Mouse (Mus musculus) testis, adult 2 months (tissue): ENCODE results near the gene Zfp661. TPM values are rescaled to one million over a fixed set of nuclear protein-coding genes. Genes with fewer than 3 reads are reported as not detected.

Experiments
- H3K27ac ChIP-seq: fragments of 200-500 bp; 2 replicates; pipeline ENCODE4 v1.5.1; 2012; ENCODE audit warnings: low read depth, low read length; ENCODE audit not compliant: control insufficient read depth, insufficient read depth
- H3K27me3 ChIP-seq: fragments of 200-500 bp; 2 replicates; pipeline ENCODE4 v1.6.1; 2012; ENCODE audit warnings: mild to moderate bottlenecking, low read length, moderate library complexity; ENCODE audit not compliant: control insufficient read depth, insufficient read depth
- H3K36me3 ChIP-seq: fragments of 200-500 bp; 2 replicates; pipeline ENCODE4 v1.6.1; 2012; ENCODE audit warnings: mild to moderate bottlenecking, low read length; ENCODE audit not compliant: control insufficient read depth, insufficient read depth
- H3K4me1 ChIP-seq: fragments of 200-500 bp; 2 replicates; pipeline ENCODE4 v1.6.1; 2012; ENCODE audit warnings: low read length; ENCODE audit not compliant: control insufficient read depth, insufficient read depth
- H3K4me3 ChIP-seq: fragments of 200-500 bp; 2 replicates; pipeline ENCODE4 v1.5.1; 2012; ENCODE audit warnings: low read depth, mild to moderate bottlenecking, low read length, moderate library complexity, mixed read lengths; ENCODE audit not compliant: control insufficient read depth
- CTCF ChIP-seq: fragments of 200-500 bp; IDR thresholded peaks from 2 replicates; pipeline ENCODE4 v1.5.1; 2012; ENCODE audit warnings: low read depth, mild to moderate bottlenecking, inconsistent platforms, low read length, moderate library complexity; ENCODE audit not compliant: control insufficient read depth, insufficient read depth, insufficient replicate concordance
- POLR2A ChIP-seq: fragments of 200-500 bp; IDR thresholded peaks from 2 replicates; pipeline ENCODE4 v1.6.1; 2012; ENCODE audit warnings: low read depth, mild to moderate bottlenecking, inconsistent platforms, low read length, moderate library complexity; ENCODE audit not compliant: control insufficient read depth
- polyA plus RNA-seq: library from polyadenylated mRNA; depleted of rRNA; stranded (reverse); fragments of >200 nt; gene quantifications from 2 replicates; pipeline ENCODE4 v1.2.3, GENCODE M21; 2012; rRNA removed

Zfp661 gene
- polyA plus RNA-seq, 1 experiment: 5.6 TPM

GRCm38 (mm10) chr2:127535363-127535762 is 51.5 kb downstream of the Zfp661 start:
- Histone ChIP-seq H3K36me3 (no peaks in the 10 kb centered on the region), H3K27ac (no peak overlapping the region)
- TF ChIP-seq POLR2A: no peak
- no peak for TF ChIP-seq CTCF

GRCm38 (mm10) chr2:127532379-127532778 is 54.5 kb downstream of the Zfp661 start:
- no peak overlapping the region for H3K4me3 ChIP-seq
- H3K36me3 ChIP-seq: no peaks in the 10 kb centered on the region
- TF ChIP-seq CTCF: no peak
- no peak for TF ChIP-seq POLR2A
- H3K27me3 ChIP-seq: no peaks in the 10 kb centered on the region
- H3K4me1 ChIP-seq: no peaks in the 10 kb centered on the region
- H3K27ac ChIP-seq: no peak overlapping the region

More at GRCm38 (mm10) chr2:127535363-127535762, 51.5 kb downstream of the Zfp661 start:
- no peaks in the 10 kb centered on the region for H3K27me3 ChIP-seq
- no peaks in the 10 kb centered on the region for H3K4me1 ChIP-seq
- H3K4me3 ChIP-seq: no peak overlapping the region

GRCm38 (mm10) chr2:127531592-127531991 is 55.3 kb downstream of the Zfp661 start:
- H3K4me1 ChIP-seq: no peaks in the 10 kb centered on the region
- H3K36me3 ChIP-seq: no peaks in the 10 kb centered on the region
- no peaks in the 10 kb centered on the region for H3K27me3 ChIP-seq
- no peak overlapping the region for H3K4me3 ChIP-seq
- no peak overlapping the region for H3K27ac ChIP-seq
- TF ChIP-seq POLR2A (no peak), CTCF (no peak)

GRCm38 (mm10) chr2:127530418-127530817 is 56.5 kb downstream of the Zfp661 start:
- Histone ChIP-seq H3K27ac (no peak overlapping the region), H3K4me3 (no peak overlapping the region), H3K36me3 (no peaks in the 10 kb centered on the region), H3K4me1 (no peaks in the 10 kb centered on the region), H3K27me3 (no peaks in the 10 kb centered on the region)
- TF ChIP-seq CTCF (no peak), POLR2A (no peak)

- Histone ChIP-seq H3K4me1 (peaks cover 15% of the 10 kb centered on the region), H3K27me3 (no peaks in the 10 kb centered on the region), H3K4me3 (no peak overlapping the region), H3K36me3 (no peaks in the 10 kb centered on the region), H3K27ac (no peak overlapping the region)
- TF ChIP-seq CTCF: no peak
- no peak for TF ChIP-seq POLR2A
These were observed 61.7 kb downstream of the Zfp661 start for GRCm38 (mm10) chr2:127525004-127525775.

Other genes starting within 250 kb of the Zfp661 start
- not detected in 2 replicates for gene Astl, start 248.5 kb downstream of the Zfp661 start, polyA plus RNA-seq
- 0.16 and 0.17 TPM in 2 replicates for gene Adra2b, start 223.9 kb downstream of the Zfp661 start, polyA plus RNA-seq
- gene Gpat2, start 161.9 kb downstream of the Zfp661 start, polyA plus RNA-seq: 53.2 and 63.0 TPM in 2 replicates
- gene Fahd2a, start 142.5 kb downstream of the Zfp661 start, polyA plus RNA-seq: 26.7 and 27.1 TPM in 2 replicates
- gene Kcnip3, start 65.0 kb downstream of the Zfp661 start, polyA plus RNA-seq: 2.7 and 4.5 TPM in 2 replicates
- gene Prom2, start 45.6 kb downstream of the Zfp661 start, polyA plus RNA-seq: 0.09 and 20.7 TPM in 2 replicates
- gene Mrps5, start 128 bp upstream of the Zfp661 start, polyA plus RNA-seq: 32.6 and 33.8 TPM in 2 replicates
- 1.2 and 1.3 TPM in 2 replicates for gene Mal, start 69.6 kb upstream of the Zfp661 start, polyA plus RNA-seq
- 3.5 and 4.4 TPM in 2 replicates for gene Mall, start 142.8 kb upstream of the Zfp661 start, polyA plus RNA-seq
- 535 and 575 TPM in 2 replicates for gene Nphp1, start 201.8 kb upstream of the Zfp661 start, polyA plus RNA-seq
- gene Mtln, start 205.4 kb upstream of the Zfp661 start, polyA plus RNA-seq: 7.7 and 8.7 TPM in 2 replicates
- gene Bub1, start 244.8 kb upstream of the Zfp661 start, polyA plus RNA-seq: 12.5 and 13.9 TPM in 2 replicates